Mouse (Mus musculus) megakaryocyte, embryonic 14.5 days (primary cell): ENCODE data around the gene Cdh22.

Experiments
- FLI1 ChIP-seq: IDR thresholded peaks from 2 replicates; pipeline ENCODE4 v1.6.1; 2012; ENCODE audit warnings: low read length, inconsistent platforms, mixed read lengths
- GATA1 ChIP-seq: IDR thresholded peaks from 3 replicates; pipeline ENCODE4 v1.6.1; 2012; ENCODE audit warnings: mixed read lengths, low read length, inconsistent platforms, borderline replicate concordance

- TF ChIP-seq FLI1 (no peak), GATA1 (no peak)
Measured at GRCm38 (mm10) chr2:165205486-165205885, 29.2 kb downstream of the Cdh22 start.
